Mouse (Mus musculus) spleen, adult 2 months (tissue): ENCODE measurements at regions not wholly inside any gene's neighbourhood (a gene's known extent, or its start where the extent isn't known, plus 50 kb on each side); places are given as distances from the start of the nearest gene placed in this dataset.

Experiments used
- CTCF ChIP-seq: fragments of 200-500 bp; IDR thresholded peaks from 2 replicates; pipeline ENCODE4 v1.5.1; 2011; ENCODE audit warnings: mild to moderate bottlenecking, inconsistent platforms; ENCODE audit not compliant: insufficient read depth, insufficient read length, insufficient replicate concordance; ENCODE audit errors: extremely low read depth
- POLR2A ChIP-seq: fragments of 200-500 bp; IDR thresholded peaks from 2 replicates; pipeline ENCODE4 v1.6.1; 2011; ENCODE audit warnings: low read depth, low read length, inconsistent platforms

GRCm38 (mm10) chr11:117427808-117428510 lies 56.2 kb upstream of the Gm11733 start:
- TF ChIP-seq POLR2A (no peak), CTCF (no peak)
